Mouse (Mus musculus) Patski (cell line): Measurements from ENCODE around the gene Fgd3. TPM values are rescaled to one million over a fixed set of nuclear protein-coding genes. Genes with fewer than 3 reads are reported as not detected.

Experiments
- ATAC-seq: fragments of 100-300 bp; one replicate; pipeline ENCODE4 v1.8.0; 2021
- CTCF ChIA-PET: fragments of 350-600 bp; sonication (Branson Sonifier 250); formaldehyde crosslinking; loops from one replicate; lab custom pipeline; 2022; ENCODE audit warnings: inconsistent platforms; lab: Charles Lee
- POLR2A ChIA-PET: fragments of 350-600 bp; sonication (Branson Sonifier 250); formaldehyde crosslinking; loops from one replicate; lab custom pipeline; 2022; ENCODE audit warnings: antibody characterized with exemption, inconsistent platforms; lab: Charles Lee
- DNase-seq: peaks from one replicate; pipeline ENCODE4 v3.0.0-alpha.2; 2011; ENCODE audit warnings: low read depth, low spot score
- H3K27me3 ChIP-seq: fragments of 371-371 bp; one replicate; pipeline ENCODE4 v1.5.1; 2021
- CTCF ChIP-seq: fragments of 100-300 bp; IDR thresholded peaks from one replicate; pipeline ENCODE4 v1.5.1; 2021
- in situ Hi-C: fragments of 300-500 bp; cut with MboI; formaldehyde crosslinking; loops from 3 replicates; pipeline ENCODE4 v1.11.1; 2018; ENCODE audit warnings: low pct_unique_long_range_greater_than_20kb, mixed read lengths
- polyA plus RNA-seq: library from polyadenylated mRNA; unstranded; gene quantifications from one replicate; pipeline ENCODE4 v1.2.3, GENCODE M21; 2021

The Fgd3 gene
- polyA plus RNA-seq, 1 experiment from 2014 or later = 79.4 TPM

DNA sequence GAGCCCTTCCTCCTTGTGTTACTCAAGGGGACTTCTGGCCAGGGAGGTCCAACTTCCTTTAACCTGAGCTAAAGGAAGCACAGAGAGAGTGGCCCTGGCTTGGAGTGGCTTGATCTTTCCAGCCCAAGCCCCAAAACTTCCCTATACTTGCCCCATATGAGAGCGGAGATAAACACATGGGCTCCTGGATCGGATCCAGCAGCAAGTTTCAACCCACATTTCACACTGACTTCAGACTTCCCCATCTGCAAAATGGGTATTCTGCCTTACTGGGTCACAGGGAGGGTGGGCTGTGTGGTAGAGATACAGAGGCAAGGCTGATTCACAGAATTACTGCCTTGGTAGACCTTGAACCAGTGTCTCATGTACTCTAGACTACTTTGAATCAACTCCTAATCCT is 76.6 kb downstream of the Fgd3 start:
- POLR2A ChIA-PET = no interaction called here
- no peaks in the 10 kb centered on the region for H3K27me3 ChIP-seq
- DNase-seq = no peak
- ATAC-seq = no peak
- CTCF ChIA-PET = no interaction called here
- no peak for TF ChIP-seq CTCF
- in situ Hi-C loops = no loop called here

DNA sequence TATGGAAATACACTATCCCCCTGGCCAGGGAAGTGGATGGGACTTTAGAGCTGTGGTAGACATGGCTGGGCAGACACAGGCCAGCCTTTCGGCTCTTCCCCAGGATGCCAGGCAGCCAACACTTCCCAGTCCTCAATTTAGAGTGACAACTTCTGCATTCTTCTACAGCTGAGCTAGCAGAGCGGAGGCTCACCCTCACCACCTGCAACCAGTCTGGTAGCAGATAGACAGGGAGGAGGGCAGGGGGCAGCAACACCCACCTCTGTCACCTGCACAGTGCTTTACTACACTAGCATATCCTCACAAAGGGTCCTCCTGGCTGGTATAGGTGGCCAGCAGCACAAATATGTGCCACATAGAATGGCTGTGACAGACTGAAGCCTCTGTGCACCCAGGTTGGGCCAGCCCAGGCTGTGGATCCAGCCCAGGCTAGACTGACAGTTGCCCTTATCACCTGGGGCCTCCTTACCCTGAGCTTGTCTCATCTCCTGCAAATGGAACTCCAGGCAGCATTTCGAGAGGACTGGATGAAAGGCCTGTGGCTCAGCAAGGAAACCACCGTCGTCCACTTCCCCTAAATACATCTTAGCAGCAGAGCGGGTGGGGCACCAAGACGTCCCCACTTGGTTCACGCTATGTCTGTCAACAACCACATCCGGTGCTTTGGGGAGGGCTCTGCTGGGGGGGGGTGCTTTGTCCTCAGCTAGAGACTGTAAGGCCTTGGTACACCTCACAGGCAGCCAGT is 77.6 kb downstream of the Fgd3 start:
- TF ChIP-seq CTCF = no peak
- ChIA-PET CTCF (no interaction called here), POLR2A (no interaction called here)
- ATAC-seq = no peak
- no peaks in the 10 kb centered on the region for H3K27me3 ChIP-seq
- in situ Hi-C loops = no loop called here
- no peak for DNase-seq

DNA sequence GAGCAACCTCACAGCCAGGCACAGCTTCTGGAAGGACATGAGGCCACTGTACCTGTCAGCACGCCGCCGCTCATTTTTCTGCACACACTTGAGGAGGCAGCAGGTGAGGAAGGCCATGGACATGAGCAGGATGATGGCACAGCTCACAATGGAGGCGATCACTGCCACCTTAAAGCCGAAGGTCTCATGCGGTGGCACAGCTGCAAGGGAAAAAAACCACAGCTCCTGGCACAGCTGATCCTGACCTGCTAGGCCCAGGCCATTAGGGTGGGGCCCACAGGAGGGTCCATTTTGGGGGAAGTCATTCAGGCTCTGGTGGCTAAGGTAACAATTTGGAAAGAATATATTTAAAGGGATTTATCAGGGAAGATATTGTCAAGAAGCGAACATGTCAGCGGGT is 81.4 kb downstream of the Fgd3 start:
- DNase-seq (no peak), ATAC-seq (no peak)
- in situ Hi-C loops = no loop called here
- CTCF ChIA-PET = no interaction called here
- POLR2A ChIA-PET = no interaction called here
- no peak for TF ChIP-seq CTCF
- H3K27me3 ChIP-seq = no peaks in the 10 kb centered on the region

DNA sequence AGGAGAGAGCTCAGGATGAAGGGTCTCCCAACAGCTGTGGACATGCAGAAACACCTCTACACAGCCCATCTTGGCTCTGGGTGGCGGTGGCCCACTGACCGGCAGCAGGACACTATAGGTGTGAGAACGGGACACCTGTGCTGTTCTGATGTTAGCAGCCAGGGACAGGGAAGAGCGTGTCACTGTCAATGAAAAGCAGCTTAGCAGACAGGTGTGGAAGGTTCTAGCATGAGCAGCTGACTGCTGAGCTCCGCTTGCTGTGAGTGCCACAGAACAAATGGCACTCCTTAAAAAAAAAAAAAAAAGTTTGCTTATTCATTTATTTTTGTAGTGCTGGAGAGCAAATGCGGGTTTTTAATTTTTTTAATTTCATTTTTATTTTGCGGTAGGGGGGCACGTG is 82.5 kb downstream of the Fgd3 start:
- in situ Hi-C loops = no loop called here
- no peak for TF ChIP-seq CTCF
- ChIA-PET CTCF (no interaction called here), POLR2A (interaction anchor here (0.6 to 0.7 kb wide), 2 partner anchors 8 to 26 kb away, joined by 3 to 6 read pairs; no protein-coding TSS in a partner anchor)
- ATAC-seq (no peak), DNase-seq (no peak)
- H3K27me3 ChIP-seq = no peaks in the 10 kb centered on the region

DNA sequence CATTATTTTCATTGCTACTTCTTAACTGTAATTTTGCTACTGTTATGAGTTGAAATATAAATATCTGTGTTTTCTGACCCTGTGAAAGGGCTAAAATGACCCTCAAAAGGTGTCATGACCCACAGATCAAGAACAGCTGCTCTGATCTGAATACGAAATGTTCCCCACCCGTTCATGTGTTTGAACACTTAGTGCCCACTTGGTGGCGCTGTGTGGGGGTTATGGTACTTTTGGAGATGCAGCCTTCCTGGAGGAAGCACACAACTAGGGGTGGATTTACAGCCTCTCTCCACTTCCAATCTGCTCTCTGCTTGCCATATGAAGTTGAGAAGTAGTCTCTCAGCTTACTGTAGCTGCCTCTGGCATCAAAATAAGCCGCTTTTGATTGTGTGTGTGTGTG is 85.4 kb downstream of the Fgd3 start:
- ChIA-PET CTCF (no interaction called here), POLR2A (no interaction called here)
- TF ChIP-seq CTCF = no peak
- ATAC-seq = no peak
- no peaks in the 10 kb centered on the region for H3K27me3 ChIP-seq
- DNase-seq = no peak
- in situ Hi-C loops = no loop called here

DNA sequence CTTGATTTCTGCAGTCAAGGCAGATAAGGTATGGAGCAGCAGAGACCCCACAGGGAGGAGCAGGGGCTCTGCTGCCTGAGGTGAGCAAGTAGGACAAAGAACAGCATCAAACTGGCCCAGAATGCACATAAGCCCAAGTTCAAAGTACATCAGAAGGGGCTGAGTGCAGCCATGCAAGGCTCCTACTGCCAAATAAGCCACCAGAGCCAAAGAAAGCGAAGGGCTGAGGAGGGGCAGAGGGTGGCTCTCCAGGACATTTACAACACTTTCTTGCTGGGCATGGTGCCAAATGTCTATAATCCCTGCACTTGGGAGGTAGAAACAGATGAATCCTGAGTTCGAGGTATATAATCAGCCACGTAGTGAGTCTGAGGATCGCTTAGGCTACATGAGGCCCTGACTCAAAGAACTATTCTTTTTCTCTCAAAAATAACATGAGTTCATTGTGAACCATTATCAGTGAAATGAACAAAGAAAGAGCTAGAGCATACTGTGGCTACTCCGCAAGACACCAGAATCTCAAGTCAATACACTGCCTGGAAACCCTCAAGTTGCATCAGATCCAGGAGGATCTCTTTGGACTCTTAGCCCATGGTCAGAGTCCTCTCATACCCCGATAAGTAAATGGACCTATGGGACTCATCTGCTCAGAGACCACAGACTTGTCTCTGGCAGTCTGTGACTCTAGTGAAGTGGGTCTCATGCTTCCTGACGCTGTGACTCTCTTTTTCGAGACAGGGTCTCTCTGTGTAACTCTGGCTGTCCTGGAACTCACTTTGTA is 86.1 kb downstream of the Fgd3 start:
- POLR2A ChIA-PET = no interaction called here
- H3K27me3 ChIP-seq = no peaks in the 10 kb centered on the region
- TF ChIP-seq CTCF = no peak
- no peak for DNase-seq
- no peak for ATAC-seq
- in situ Hi-C loops = no loop called here
- CTCF ChIA-PET = interaction anchor here (1.0 kb wide), 1 partner anchor 9 kb away, joined by 3 read pairs; no protein-coding TSS in a partner anchor

DNA sequence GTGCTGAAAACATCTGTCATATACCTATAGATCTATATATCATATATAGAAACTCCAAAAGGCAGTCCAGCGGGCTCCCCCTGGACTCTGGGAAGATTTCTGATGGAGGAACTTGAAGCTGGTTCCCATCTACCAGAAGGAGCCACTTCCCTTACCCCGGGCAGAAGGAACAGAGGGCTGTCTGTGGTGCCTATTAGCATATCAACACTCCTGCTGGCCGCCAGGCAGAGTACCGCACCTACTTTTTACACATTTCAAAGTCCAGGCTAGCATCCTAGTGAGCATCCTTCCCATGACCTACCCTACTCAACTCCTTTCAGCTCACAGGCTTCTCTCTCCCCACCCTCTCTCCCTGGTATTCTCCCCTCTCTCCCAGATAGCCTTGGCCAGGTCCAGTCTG is 94.5 kb downstream of the Fgd3 start:
- H3K27me3 ChIP-seq = peaks cover 21% of the 10 kb centered on the region
- DNase-seq (no peak), ATAC-seq (no peak)
- CTCF ChIA-PET = interaction anchor here (0.9 kb wide), 1 partner anchor 8 kb away, joined by 3 read pairs; no protein-coding TSS in a partner anchor
- TF ChIP-seq CTCF = no peak
- in situ Hi-C loops = no loop called here
- POLR2A ChIA-PET = no interaction called here

DNA sequence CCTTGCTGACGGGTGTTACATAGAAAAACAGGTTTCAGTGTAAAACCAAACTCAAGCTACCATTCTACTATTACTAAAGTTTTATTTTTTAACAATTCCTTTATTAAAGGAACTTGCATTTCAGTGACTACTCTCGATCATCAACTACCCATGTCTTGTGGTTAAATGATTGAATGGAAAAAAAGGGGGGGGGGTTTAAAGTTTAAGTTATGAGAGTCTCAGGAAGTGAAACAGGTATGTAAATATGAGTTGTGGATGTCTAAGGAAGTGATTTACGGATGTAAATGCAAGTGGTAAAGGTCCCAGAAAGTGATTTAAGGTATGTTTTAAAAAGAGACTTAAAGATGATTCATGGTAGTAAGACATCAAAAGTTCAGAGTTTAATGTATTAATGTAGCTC is 95.0 kb downstream of the Fgd3 start:
- TF ChIP-seq CTCF = no peak
- peaks cover 21% of the 10 kb centered on the region for H3K27me3 ChIP-seq
- no peak for DNase-seq
- ChIA-PET CTCF (interaction anchor here (0.9 kb wide), 1 partner anchor 9 kb away, joined by 3 read pairs; no protein-coding TSS in a partner anchor), POLR2A (interaction anchor here (0.7 kb wide), 1 partner anchor 337 kb away, joined by 5 read pairs; no protein-coding TSS in a partner anchor)
- in situ Hi-C loops = no loop called here
- no peak for ATAC-seq

DNA sequence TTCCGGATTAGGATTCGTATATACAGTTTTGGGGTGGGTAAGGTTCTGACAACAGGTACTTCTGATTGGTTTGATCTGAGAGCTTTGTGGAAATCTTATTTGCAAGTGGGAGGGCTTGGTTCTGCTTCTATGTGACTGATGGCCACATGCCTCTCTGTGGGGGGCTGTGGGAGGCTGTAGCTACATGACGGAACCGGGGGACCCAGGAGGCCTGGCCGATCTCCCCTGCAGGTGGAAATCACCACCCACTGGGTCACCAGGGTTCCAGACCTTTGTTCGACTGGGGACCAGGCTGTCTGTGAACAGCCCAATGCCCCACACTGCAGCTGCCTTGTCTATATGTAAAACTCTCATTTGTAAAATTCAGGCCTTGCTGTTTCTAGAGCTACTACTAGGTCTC is 95.4 kb downstream of the Fgd3 start:
- ChIA-PET CTCF (interaction anchor here (0.9 kb wide), 1 partner anchor 9 kb away, joined by 3 read pairs; no protein-coding TSS in a partner anchor), POLR2A (interaction anchor here (0.7 kb wide), 1 partner anchor 336 kb away, joined by 5 read pairs; no protein-coding TSS in a partner anchor)
- peaks cover 21% of the 10 kb centered on the region for H3K27me3 ChIP-seq
- no peak for TF ChIP-seq CTCF
- in situ Hi-C loops = no loop called here
- ATAC-seq = no peak
- no peak for DNase-seq

DNA sequence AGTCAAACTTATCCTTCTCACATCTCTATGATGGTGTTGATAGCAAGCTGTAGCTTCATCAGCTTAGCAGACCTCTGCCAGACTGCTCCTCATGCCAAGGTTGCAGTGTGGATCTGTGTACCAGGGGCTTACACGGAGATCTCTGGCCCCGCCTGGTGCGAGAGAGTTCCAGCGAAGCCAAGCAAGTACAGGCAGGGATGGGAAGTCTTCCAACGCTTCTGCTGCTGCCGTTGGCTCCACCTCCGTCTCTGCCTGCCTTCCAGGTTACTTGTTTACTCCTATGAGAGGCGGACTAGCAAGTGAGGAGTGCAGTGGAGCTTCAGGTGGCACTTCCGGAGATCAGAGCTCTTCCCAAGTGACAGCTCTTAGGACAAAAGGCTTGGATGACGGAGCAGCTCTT is 95.8 kb downstream of the Fgd3 start:
- in situ Hi-C loops = no loop called here
- H3K27me3 ChIP-seq = peaks cover 21% of the 10 kb centered on the region
- no peak for TF ChIP-seq CTCF
- POLR2A ChIA-PET = no interaction called here
- CTCF ChIA-PET = no interaction called here
- no peak for DNase-seq
- ATAC-seq = no peak

DNA sequence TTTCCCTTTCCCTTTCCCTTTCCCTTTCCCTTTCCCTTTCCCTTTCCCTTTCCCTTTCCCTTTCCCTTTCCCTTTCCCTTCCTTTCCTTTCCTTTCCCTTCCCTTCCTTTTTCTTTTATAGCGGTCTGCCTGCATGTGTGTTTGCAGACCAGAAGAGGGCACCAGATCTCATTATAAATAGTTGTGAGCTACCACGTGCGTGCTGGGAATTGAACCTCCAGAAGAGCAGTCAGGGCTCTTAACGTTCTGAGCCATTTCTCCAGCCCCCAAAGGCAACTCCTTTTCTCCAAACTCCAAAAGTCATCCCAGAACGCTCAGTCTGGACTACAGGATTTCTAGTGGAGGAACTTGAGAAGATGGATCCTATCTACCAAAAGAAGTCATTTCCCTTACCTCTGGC is 99.2 kb downstream of the Fgd3 start:
- in situ Hi-C loops = no loop called here
- POLR2A ChIA-PET = no interaction called here
- H3K27me3 ChIP-seq = peaks cover 19% of the 10 kb centered on the region
- ATAC-seq (no peak), DNase-seq (no peak)
- TF ChIP-seq CTCF = no peak
- CTCF ChIA-PET = no interaction called here
